Mouse (Mus musculus) erythroblast, adult 5-6 weeks (primary cell): ENCODE data around the gene Tardbp. TPM values are rescaled to one million over a fixed set of nuclear protein-coding genes. Genes with fewer than 3 reads are reported as not detected.

Source experiments
- ATAC-seq: replicated peaks from 2 replicates; pipeline ENCODE4 v1.8.0; 2016; ENCODE audit warnings: moderate number of reproducible peaks, mild to moderate bottlenecking, moderate TSS enrichment, inconsistent platforms; ENCODE audit not compliant: poor library complexity, low FRiP score, severe bottlenecking
- total RNA-seq, 2 experiments: library from RNA; stranded (forward) in 1 of 2; stranded (reverse) in 1 of 2; fragments of 150-400 nt in 1 of 2; fragments of 200-764, 138-1000 nt in 1 of 2; gene quantifications; 2 replicates each; pipeline versions ENCODE4 v1.2.3 to v1.2.4; 2015 to 2017; ENCODE audit warnings: low replicate concordance in 2 of 2

The Tardbp gene
- total RNA-seq, 2 experiments from 2014 or later = 83.6 to 112 TPM

GRCm38 (mm10) chr4:148570138-148570537 lies 56.7 kb downstream of the Tardbp start:
- no peak for ATAC-seq

- ATAC-seq = no peak
Observed at GRCm38 (mm10) chr4:148563595-148563994, 63.2 kb downstream of the Tardbp start.

- ATAC-seq = no peak
Observed at GRCm38 (mm10) chr4:148562676-148563075, 64.1 kb downstream of the Tardbp start.

Other genes with a start within 250 kb of the Tardbp start
- 0.77 and 2.3 TPM in 2 replicates for gene Ubiad1, start 182.2 kb downstream of the Tardbp start, total RNA-seq (2015; ENCODE audit: low replicate concordance)
- 1.3 and 4.9 TPM in 2 replicates for gene Ubiad1, start 182.2 kb downstream of the Tardbp start, total RNA-seq (2017; ENCODE audit: low replicate concordance)
- gene Mtor, start 178.4 kb downstream of the Tardbp start, total RNA-seq (2015; ENCODE audit: low replicate concordance) = 4.6 and 5.4 TPM in 2 replicates
- gene Mtor, start 178.4 kb downstream of the Tardbp start, total RNA-seq (2017; ENCODE audit: low replicate concordance) = 5.2 and 7.8 TPM in 2 replicates
- gene Angptl7, start 126.6 kb downstream of the Tardbp start, total RNA-seq (2015; ENCODE audit: low replicate concordance) = 0.58 TPM in 1 of 2 replicates, not detected in the other
- gene Angptl7, start 126.6 kb downstream of the Tardbp start, total RNA-seq (2017; ENCODE audit: low replicate concordance) = not detected in 2 replicates
- 9.4 and 17.3 TPM in 2 replicates for gene Exosc10, start 68.6 kb downstream of the Tardbp start, total RNA-seq (2015; ENCODE audit: low replicate concordance)
- 11.2 and 16.9 TPM in 2 replicates for gene Exosc10, start 68.6 kb downstream of the Tardbp start, total RNA-seq (2017; ENCODE audit: low replicate concordance)
- 25.7 and 26.5 TPM in 2 replicates for gene Srm, start 35.5 kb downstream of the Tardbp start, total RNA-seq (2015; ENCODE audit: low replicate concordance)
- gene Srm, start 35.5 kb downstream of the Tardbp start, total RNA-seq (2017; ENCODE audit: low replicate concordance) = 2.4 and 9.6 TPM in 2 replicates
- gene Masp2, start 24.5 kb downstream of the Tardbp start, total RNA-seq (2015; ENCODE audit: low replicate concordance) = not detected in 2 replicates
- 0.28 TPM in 1 of 2 replicates, not detected in the other for gene Masp2, start 24.5 kb downstream of the Tardbp start, total RNA-seq (2017; ENCODE audit: low replicate concordance)
- not detected in 2 replicates for gene Gm572, start 16.3 kb upstream of the Tardbp start, total RNA-seq (2015; ENCODE audit: low replicate concordance)
- not detected in 2 replicates for gene Gm572, start 16.3 kb upstream of the Tardbp start, total RNA-seq (2017; ENCODE audit: low replicate concordance)
- gene Casz1, start 177.4 kb upstream of the Tardbp start, total RNA-seq (2015; ENCODE audit: low replicate concordance) = 1.5 and 2.5 TPM in 2 replicates
- gene Casz1, start 177.4 kb upstream of the Tardbp start, total RNA-seq (2017; ENCODE audit: low replicate concordance) = 1.2 and 1.5 TPM in 2 replicates